Mouse (Mus musculus): ENCODE measurements at regions not wholly inside any gene's neighbourhood (a gene's known extent, or its start where the extent isn't known, plus 50 kb on each side); places are given as distances from the start of the nearest gene placed in this dataset.

- no peak for TF ChIP-seq CTCF (conservative IDR thresholded peaks at IDR 0.05; ENCODE audit: insufficient read depth, insufficient read length, low read depth, low read length)
- TF ChIP-seq POLR2A (IDR thresholded peaks at IDR 0.05; ENCODE audit: low read depth, low read length) = no peak
Observed at GRCm38 (mm10) chr14:118338071-118338470, 71.3 kb downstream of the Gm9376 start.

All from kidney, adult 2 months (tissue).